Mouse (Mus musculus): Measurements from ENCODE around the gene Ogg1.

DNA sequence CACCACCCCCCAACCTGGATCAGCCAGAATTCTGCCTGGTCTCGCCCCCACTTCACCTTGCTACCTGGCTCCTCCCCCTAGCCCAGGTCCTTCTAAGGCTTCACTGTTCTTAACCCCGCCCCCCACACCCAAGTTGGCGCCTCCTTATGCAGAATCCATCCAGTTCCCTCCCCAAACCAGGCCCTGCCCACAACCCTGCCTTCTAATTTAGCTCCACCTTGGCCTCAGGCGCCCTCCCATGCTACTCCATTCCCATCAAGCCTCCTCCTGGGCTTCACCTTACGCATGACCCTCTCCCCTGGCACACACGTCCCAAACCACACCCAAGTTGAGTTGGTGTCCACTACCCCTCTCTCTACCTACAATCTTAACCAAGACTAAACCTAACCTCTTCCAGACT lies 43.3 kb upstream of the Ogg1 start:
- TF ChIP-seq FLI1 (IDR thresholded peaks at IDR 0.05; ENCODE audit: low read length) = no peak
- no peak for TF ChIP-seq GATA1 (IDR thresholded peaks at IDR 0.05; ENCODE audit: borderline replicate concordance, low read length)
